Mouse (Mus musculus): Measurements from ENCODE around the gene Chac1. TPM values are rescaled to one million over a fixed set of nuclear protein-coding genes. Genes with fewer than 3 reads are reported as not detected.

The Chac1 gene
- polyA plus RNA-seq, 1 experiment from 2014 or later, result 11.2 TPM

DNA sequence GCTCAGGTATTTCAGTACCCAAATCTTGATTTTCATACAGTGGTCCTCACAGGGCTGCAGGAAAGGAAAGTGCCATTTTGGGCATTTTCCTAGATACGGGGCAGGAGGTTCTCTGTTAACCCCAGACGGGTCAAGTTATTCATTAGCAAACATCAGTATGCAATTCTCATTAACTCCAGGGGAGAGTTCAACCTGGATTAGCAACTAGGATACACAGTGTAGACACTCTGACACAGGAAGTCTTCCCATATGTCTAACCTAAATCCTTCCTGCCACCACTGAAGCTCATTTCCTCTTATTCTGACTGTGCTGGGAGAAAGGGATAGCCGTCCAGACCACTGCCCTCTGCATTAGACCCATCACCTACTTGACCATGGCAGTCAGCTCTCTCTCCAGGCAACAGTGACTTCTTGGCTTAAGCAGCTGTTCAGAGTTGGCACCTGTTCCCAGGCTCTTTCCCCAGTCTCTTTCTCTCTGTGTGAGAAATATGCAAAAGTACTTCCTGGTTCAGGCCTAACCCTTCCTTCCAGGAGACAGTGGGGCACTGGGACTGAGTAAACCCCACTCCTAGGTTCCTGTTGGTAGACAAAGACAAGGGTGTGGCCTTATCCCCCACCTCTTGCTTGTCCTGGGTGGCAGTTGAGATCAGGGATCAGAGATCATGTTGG lies 32.9 kb upstream of the Chac1 start:
- 74% methylated on average over 3 of the region's 3 CpGs for WGBS
- Histone ChIP-seq H3K9ac (replicated peaks; ENCODE audit: low read depth, low read length) (no peak overlapping the region), H3K4me3 (ENCODE audit: low read depth, low read length) (no peak overlapping the region), H3K4me2 (ENCODE audit: low read depth, low read length) (no peak overlapping the region), H3K9me3 (ENCODE audit: control insufficient read depth, low read length) (no peaks in the 10 kb centered on the region), H3K4me1 (ENCODE audit: control insufficient read depth, insufficient read depth, low read length) (peaks cover 14% of the 10 kb centered on the region), H3K36me3 (ENCODE audit: control insufficient read depth, insufficient read depth, low read length) (no peaks in the 10 kb centered on the region), H3K27me3 (ENCODE audit: control insufficient read depth, insufficient read depth, low read length) (peaks cover 31% of the 10 kb centered on the region), H3K27ac (ENCODE audit: low read depth, low read length) (no peak overlapping the region)
- ATAC-seq (ENCODE audit: low read depth), result no peak

DNA sequence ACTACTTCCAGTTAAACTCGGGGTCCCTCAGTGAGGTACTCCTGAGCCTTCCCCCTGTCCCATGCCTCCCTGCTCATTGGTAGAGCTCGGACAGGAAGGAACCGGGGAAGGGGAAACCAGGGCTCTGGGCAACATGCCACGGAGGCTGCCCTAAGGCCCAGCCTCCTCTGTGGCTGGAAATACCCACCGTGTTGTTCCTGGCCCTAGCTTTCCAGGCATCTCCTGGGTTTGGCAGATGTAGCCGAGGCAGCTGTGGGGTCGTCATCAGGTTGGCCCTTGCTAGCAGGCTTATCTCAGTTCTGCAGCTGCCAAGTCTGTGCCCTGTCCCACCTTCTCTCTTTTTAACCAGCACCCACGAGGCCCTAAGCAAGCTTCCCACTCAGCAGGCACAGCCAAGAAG lies 30.5 kb upstream of the Chac1 start:
- peaks cover 42% of the 10 kb centered on the region for H3K27me3 ChIP-seq (ENCODE audit: control insufficient read depth, insufficient read depth, low read length)
- no peak for ATAC-seq (ENCODE audit: low read depth)

DNA sequence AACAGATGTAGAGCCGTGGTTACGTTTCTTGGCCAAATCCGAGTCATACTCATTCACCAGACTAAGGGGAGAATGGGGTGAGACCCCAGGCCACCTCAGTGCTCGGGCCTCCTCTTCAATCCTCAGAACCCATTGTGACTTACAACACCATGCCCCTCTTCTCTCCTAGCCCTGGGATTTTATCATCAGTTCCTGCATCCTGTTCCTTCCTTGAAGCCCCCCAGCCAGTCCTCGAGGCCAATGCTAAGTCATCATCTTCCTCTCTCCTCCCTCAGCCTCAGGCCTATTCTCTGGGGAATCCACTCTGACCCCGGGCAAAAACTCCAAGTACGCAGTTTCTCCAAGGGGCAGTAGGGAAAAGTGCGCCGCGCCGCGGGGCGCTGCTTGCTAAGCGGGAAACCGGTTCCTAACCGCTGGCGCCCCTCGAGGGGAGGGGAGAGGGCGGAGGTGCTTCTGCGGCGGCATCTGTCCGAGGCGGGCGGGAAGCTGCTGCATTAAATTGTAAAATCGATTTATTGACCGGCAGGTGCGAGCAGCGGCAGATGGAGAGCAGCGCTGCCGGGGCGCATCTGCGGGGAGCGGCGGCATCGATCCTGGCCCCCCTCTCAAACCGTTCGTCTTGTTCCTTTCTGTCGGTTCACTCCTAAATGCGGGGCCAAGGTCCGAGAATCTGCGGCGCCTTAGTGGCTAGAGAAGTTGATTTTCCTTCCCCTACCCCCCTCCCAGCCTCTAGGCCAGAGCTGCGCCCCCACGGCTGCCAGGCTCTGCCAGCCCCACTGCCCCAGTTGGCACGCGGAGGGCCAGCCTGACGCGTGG lies 29.1 kb upstream of the Chac1 start:
- WGBS, result 2% methylated on average over 48 of the region's 48 CpGs
- peaks cover 51% of the 10 kb centered on the region for H3K27me3 ChIP-seq (ENCODE audit: control insufficient read depth, insufficient read depth, low read length)
- peaks cover 35% of the 10 kb centered on the region for H3K4me1 ChIP-seq (ENCODE audit: control insufficient read depth, insufficient read depth, low read length)
- peak overlapping the region; percentile 52 for H3K4me2 ChIP-seq (ENCODE audit: low read depth, low read length)
- no peaks in the 10 kb centered on the region for H3K9me3 ChIP-seq (ENCODE audit: control insufficient read depth, low read length)
- ATAC-seq (ENCODE audit: low read depth), result peak; percentile 1; the same call in 1 of the 2 replicates
- peak overlapping the region; percentile 16 for H3K4me3 ChIP-seq (ENCODE audit: low read depth, low read length)
- no peaks in the 10 kb centered on the region for H3K36me3 ChIP-seq (ENCODE audit: control insufficient read depth, insufficient read depth, low read length)
- H3K27ac ChIP-seq (ENCODE audit: low read depth, low read length), result no peak overlapping the region
- peak overlapping the region; percentile 35 for H3K9ac ChIP-seq (replicated peaks; ENCODE audit: low read depth, low read length)

More for the DNA sequence above, 30.5 kb upstream of the Chac1 start:
- no peaks in the 10 kb centered on the region for H3K36me3 ChIP-seq (ENCODE audit: control insufficient read depth, insufficient read depth, low read length)
- H3K9me3 ChIP-seq (ENCODE audit: control insufficient read depth, low read length), result no peaks in the 10 kb centered on the region
- H3K27ac ChIP-seq (ENCODE audit: low read depth, low read length), result no peak overlapping the region
- 63% methylated on average over 8 of the region's 8 CpGs for WGBS
- peaks cover 24% of the 10 kb centered on the region for H3K4me1 ChIP-seq (ENCODE audit: control insufficient read depth, insufficient read depth, low read length)
- H3K4me3 ChIP-seq (ENCODE audit: low read depth, low read length), result no peak overlapping the region
- no peak overlapping the region for H3K9ac ChIP-seq (replicated peaks; ENCODE audit: low read depth, low read length)
- no peak overlapping the region for H3K4me2 ChIP-seq (ENCODE audit: low read depth, low read length)

DNA sequence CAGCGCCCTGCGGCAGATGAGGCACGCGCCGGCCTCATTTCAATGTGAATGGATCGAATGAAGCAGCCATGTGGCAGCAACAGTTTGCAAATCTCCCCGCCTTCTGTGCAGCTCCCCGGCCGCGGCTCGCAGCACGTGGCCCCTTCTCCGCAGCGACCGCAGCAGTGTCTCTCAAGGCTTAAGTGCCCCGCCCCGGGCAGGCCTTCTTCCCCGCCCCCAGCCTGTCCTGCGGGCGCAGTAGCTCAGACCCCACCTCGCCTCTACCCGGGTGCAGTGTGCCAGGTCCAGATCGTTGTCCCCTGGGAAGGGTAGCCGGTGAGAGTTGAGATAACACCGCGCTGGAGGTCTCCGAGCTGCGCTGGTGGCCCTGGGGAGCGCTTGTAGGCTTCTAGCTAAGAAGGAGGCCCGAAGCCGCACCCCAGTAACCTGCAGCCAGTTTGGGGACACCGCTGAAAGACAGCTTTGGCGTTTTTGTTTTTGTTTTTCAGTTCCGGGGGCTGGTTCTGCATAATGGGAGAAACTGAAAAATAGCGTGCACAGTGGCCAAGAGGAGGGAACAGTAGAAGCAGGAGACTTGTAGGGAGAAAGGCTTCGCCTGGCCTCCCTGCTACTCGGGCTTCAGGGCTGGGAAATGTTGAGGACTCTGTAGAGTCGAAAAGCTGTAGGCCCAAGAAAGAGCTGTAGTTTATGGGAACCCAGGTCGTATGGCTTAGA lies 28.3 kb upstream of the Chac1 start:
- H3K27ac ChIP-seq (ENCODE audit: low read depth, low read length), result no peak overlapping the region
- 3% methylated on average over 36 of the region's 39 CpGs for WGBS
- H3K9me3 ChIP-seq (ENCODE audit: control insufficient read depth, low read length), result no peaks in the 10 kb centered on the region
- peak; percentile 60 for ATAC-seq (ENCODE audit: low read depth)
- peak overlapping the region; percentile 16 for H3K4me3 ChIP-seq (ENCODE audit: low read depth, low read length)
- H3K4me2 ChIP-seq (ENCODE audit: low read depth, low read length), result peak overlapping the region; percentile 52
- peaks cover 39% of the 10 kb centered on the region for H3K4me1 ChIP-seq (ENCODE audit: control insufficient read depth, insufficient read depth, low read length)
- H3K9ac ChIP-seq (replicated peaks; ENCODE audit: low read depth, low read length), result 0 out of 2 replicates have a peak overlapping the region, but pooled peaks have one; percentile 7
- peaks cover 57% of the 10 kb centered on the region for H3K27me3 ChIP-seq (ENCODE audit: control insufficient read depth, insufficient read depth, low read length)
- H3K36me3 ChIP-seq (ENCODE audit: control insufficient read depth, insufficient read depth, low read length), result no peaks in the 10 kb centered on the region

DNA sequence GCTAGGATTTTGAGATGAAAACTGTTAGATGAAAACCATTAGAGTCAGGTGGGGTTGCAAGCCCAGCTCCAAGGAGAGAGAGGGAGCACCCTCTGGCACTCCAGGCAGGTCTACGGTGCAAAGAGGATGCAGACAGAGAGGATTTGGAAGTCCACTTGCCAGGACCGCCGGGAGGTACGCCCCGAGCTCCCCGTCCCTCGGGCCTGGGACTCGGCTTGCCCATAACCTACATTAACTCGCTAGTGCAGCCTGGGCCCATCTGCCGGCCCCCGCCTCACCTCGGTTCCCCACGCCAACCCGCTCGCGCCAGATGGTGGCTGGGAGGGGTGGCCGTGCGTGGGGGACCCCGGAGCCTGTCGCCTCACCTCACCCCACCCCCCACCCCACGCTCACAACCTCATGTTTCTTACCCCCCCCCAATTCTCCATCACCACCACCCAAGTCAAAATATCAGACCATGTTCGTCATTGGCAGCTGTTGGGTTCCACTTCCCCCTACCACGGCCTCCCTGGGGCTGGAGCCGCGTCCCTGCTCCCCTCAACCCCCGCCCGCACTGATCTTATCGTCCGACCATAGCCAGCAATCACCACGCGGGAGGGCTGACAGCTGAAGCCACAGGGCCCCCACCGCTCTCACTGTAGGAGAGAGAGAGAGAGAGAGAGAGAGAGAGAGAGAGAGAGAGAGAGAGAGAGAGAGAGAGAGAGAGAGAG lies 27.0 kb upstream of the Chac1 start:
- Histone ChIP-seq H3K27ac (ENCODE audit: low read depth, low read length) (no peak overlapping the region), H3K4me1 (ENCODE audit: control insufficient read depth, insufficient read depth, low read length) (peaks cover 44% of the 10 kb centered on the region), H3K36me3 (ENCODE audit: control insufficient read depth, insufficient read depth, low read length) (no peaks in the 10 kb centered on the region), H3K9ac (replicated peaks; ENCODE audit: low read depth, low read length) (no peak overlapping the region), H3K9me3 (ENCODE audit: control insufficient read depth, low read length) (no peaks in the 10 kb centered on the region), H3K4me3 (ENCODE audit: low read depth, low read length) (no peak overlapping the region), H3K27me3 (ENCODE audit: control insufficient read depth, insufficient read depth, low read length) (peaks cover 65% of the 10 kb centered on the region), H3K4me2 (ENCODE audit: low read depth, low read length) (peak overlapping the region; percentile 83; the same call in 1 of the 2 replicates)
- 2% methylated on average over 32 of the region's 32 CpGs for WGBS
- ATAC-seq (ENCODE audit: low read depth), result no peak

DNA sequence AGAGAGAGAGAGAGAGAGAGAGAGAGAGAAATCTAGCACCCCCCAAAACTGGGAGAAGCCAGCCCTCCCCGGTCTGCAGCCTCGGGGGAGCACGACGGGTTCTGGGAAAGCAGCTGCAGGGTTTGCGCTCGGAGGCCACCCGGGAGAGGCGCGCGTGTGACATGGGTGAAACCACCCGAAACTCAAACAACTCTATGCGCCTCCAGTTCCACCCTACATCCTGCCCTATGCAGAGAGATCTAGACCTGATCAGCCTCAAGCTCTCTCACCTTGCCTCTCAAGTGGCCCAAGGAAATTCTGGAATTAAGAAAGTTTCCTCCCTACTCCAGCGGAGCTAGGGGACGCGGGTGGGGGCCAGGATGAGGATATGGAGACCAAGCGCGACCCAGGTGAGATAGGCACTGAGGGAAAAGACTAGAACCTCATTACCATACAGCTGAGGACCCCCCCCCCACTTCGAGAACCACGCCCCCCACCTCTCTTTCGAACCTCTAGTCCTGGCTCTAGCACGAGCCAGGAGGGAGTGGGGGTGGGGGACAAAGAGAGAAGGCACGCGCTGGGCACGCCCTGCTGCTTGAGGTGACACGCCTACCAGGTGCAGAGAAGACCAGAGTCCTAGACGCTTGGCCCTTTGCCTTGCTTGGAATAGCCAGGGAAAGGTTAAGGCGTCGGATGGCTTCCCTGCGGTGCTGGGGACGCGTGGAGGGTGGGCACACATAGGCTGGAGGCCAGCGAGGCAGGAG lies 26.3 kb upstream of the Chac1 start:
- Histone ChIP-seq H3K36me3 (ENCODE audit: control insufficient read depth, insufficient read depth, low read length) (no peaks in the 10 kb centered on the region), H3K9me3 (ENCODE audit: control insufficient read depth, low read length) (no peaks in the 10 kb centered on the region), H3K27me3 (ENCODE audit: control insufficient read depth, insufficient read depth, low read length) (peaks cover 66% of the 10 kb centered on the region), H3K27ac (ENCODE audit: low read depth, low read length) (no peak overlapping the region), H3K4me2 (ENCODE audit: low read depth, low read length) (peak overlapping the region; percentile 83), H3K4me1 (ENCODE audit: control insufficient read depth, insufficient read depth, low read length) (peaks cover 46% of the 10 kb centered on the region), H3K4me3 (ENCODE audit: low read depth, low read length) (peak overlapping the region; percentile 42; the same call in 1 of the 2 replicates), H3K9ac (replicated peaks; ENCODE audit: low read depth, low read length) (no peak overlapping the region)
- no peak for ATAC-seq (ENCODE audit: low read depth)
- WGBS, result under 1% methylated on average over 32 of the region's 32 CpGs

DNA sequence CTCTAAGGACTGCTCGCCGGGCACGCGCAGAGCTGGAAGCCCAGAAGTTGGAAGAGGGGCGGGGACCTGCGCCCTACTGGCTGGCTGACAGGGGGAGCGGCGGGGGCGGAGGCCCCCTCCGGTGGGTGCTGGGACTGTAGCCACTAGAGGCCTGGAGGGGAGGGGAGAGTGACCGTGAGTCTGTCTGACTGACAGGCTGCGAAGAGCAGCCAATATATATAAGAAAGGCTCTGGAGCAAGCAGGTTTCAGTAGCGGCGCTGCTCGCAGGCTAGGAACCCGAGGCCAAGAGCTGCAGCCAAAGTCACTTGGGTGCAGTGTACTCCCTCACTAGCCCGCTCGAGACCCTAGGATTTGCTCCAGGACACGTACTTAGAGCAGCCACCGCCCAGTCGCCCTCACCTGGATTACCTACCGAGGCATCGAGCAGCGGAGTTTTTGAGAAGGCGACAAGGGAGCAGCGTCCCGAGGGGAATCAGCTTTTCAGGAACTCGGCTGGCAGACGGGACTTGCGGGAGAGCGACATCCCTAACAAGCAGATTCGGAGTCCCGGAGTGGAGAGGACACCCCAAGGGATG lies 25.4 kb upstream of the Chac1 start, which contains the start of gene Dll4:
Gene Dll4 (plus strand): TSS at position 217 of the 576 bp plus-strand sequence.
- under 1% methylated on average over 33 of the region's 33 CpGs for WGBS
- Histone ChIP-seq H3K27me3 (ENCODE audit: control insufficient read depth, insufficient read depth, low read length) (peaks cover 62% of the 10 kb centered on the region), H3K27ac (ENCODE audit: low read depth, low read length) (no peak within 1 kb of the TSS), H3K36me3 (ENCODE audit: control insufficient read depth, insufficient read depth, low read length) (no peaks in the 10 kb centered on the region), H3K4me3 (ENCODE audit: low read depth, low read length) (peak within 1 kb of the TSS; percentile 42), H3K9me3 (ENCODE audit: control insufficient read depth, low read length) (no peaks in the 10 kb centered on the region), H3K9ac (replicated peaks; ENCODE audit: low read depth, low read length) (peak within 1 kb of the TSS; percentile 42), H3K4me2 (ENCODE audit: low read depth, low read length) (peak within 1 kb of the TSS; percentile 83), H3K4me1 (ENCODE audit: control insufficient read depth, insufficient read depth, low read length) (peaks cover 46% of the 10 kb centered on the region)
- peak; percentile 2; the same call in 1 of the 2 replicates for ATAC-seq (ENCODE audit: low read depth)
